Mouse (Mus musculus): ENCODE results near the gene D10Wsu102e. TPM values are rescaled to one million over a fixed set of nuclear protein-coding genes. Genes with fewer than 3 reads are reported as not detected.
A peak's percentile ranks its signal among the peaks of the same experiment; 100 is the strongest.

The D10Wsu102e gene
- total and polyA plus RNA-seq, 2 experiments = 0.13 to 0.28 TPM

- Histone ChIP-seq H3K36me3 (ENCODE audit: control insufficient read depth, insufficient read depth, low read length) (no peaks in the 10 kb centered on the region), H3K4me1 (ENCODE audit: control insufficient read depth, insufficient read depth, low read length) (peaks cover 41% of the 10 kb centered on the region), H3K27me3 (ENCODE audit: control insufficient read depth, insufficient read depth, low read length) (no peaks in the 10 kb centered on the region), H3K79me2 (ENCODE audit: control insufficient read depth, insufficient read depth, low read length) (peaks cover 4% of the 10 kb centered on the region; the same call in 1 of the 2 replicates), H3K27ac (replicated peaks; ENCODE audit: insufficient read depth, low read depth, low read length) (peak overlapping the region; percentile 24; the same call in 1 of the 2 replicates), H3K4me3 (ENCODE audit: insufficient read depth, low read depth, low read length) (no peak overlapping the region), H3K9ac (ENCODE audit: low read depth, low read length) (no peak overlapping the region)
- WGBS = 12% methylated on average over 7 of the region's 7 CpGs
- peak; percentile 98 for DNase-seq (ENCODE audit: extremely low read depth, low read depth, low spot score)
- TF ChIP-seq CTCF (IDR thresholded peaks at IDR 0.05; ENCODE audit: low read depth, low read length) (no peak), POLR2A (IDR thresholded peaks at IDR 0.05; ENCODE audit: extremely low read depth, insufficient read depth, low read length) (no peak)
Observed at GRCm38 (mm10) chr10:83322551-83323100, 37.4 kb upstream of the D10Wsu102e start.

DNA sequence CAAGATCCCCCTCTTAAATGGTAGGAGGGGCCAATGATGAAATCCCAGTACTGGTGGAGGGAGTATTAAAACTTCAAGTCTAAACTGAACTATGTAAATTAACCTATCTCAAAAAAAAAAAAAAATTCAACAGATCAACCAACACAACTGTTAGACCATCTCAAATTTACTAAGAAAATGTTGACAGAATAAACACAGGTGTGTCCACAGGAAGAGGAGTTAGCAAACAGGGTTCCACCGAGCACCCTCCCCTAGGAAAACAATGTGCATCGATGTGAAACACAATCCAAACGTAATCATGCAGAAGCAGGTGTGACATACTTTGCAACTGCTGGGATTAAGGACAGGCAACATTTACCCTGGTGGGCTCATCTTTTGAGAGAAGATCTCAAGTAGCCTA is 35.1 kb upstream of the D10Wsu102e start:
- DNase-seq (ENCODE audit: extremely low read depth, low read depth, low spot score) = peak; percentile 88
- no peak overlapping the region for H3K9ac ChIP-seq (ENCODE audit: low read depth, low read length)
- H3K27me3 ChIP-seq (ENCODE audit: control insufficient read depth, insufficient read depth, low read length) = no peaks in the 10 kb centered on the region
- H3K4me1 ChIP-seq (ENCODE audit: control insufficient read depth, insufficient read depth, low read length) = peaks cover 43% of the 10 kb centered on the region
- H3K79me2 ChIP-seq (ENCODE audit: control insufficient read depth, insufficient read depth, low read length) = peaks cover 4% of the 10 kb centered on the region; the same call in 1 of the 2 replicates
- 24% methylated on average over 3 of the region's 3 CpGs for WGBS
- 0 out of 2 replicates have a peak overlapping the region, but pooled peaks have one; percentile 35 for H3K27ac ChIP-seq (replicated peaks; ENCODE audit: insufficient read depth, low read depth, low read length)
- TF ChIP-seq POLR2A (IDR thresholded peaks at IDR 0.05; ENCODE audit: extremely low read depth, insufficient read depth, low read length) = no peak
- no peak for TF ChIP-seq CTCF (IDR thresholded peaks at IDR 0.05; ENCODE audit: low read depth, low read length)
- H3K36me3 ChIP-seq (ENCODE audit: control insufficient read depth, insufficient read depth, low read length) = no peaks in the 10 kb centered on the region
- H3K4me3 ChIP-seq (ENCODE audit: insufficient read depth, low read depth, low read length) = no peak overlapping the region

DNA sequence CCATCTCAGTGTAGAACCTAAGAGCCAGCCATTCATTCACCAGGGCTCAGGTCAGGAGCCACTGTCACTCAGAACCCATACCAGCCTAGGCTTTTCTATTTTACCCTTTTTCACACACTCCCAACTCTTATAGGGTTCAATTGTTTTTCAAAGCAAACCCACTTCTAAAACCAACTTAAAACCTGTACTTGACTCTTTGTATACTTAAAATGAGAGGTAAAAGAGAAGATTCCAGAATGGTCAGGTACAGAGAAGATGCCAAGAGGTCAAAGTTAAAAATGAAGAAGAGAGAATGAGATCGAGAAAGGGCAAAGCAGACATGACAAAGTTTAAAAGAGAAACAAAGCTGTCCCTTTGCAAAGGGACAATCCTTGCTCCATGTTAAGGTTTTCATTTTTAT is 34.1 kb upstream of the D10Wsu102e start:
- TF ChIP-seq POLR2A (IDR thresholded peaks at IDR 0.05; ENCODE audit: extremely low read depth, insufficient read depth, low read length) (no peak), CTCF (IDR thresholded peaks at IDR 0.05; ENCODE audit: low read depth, low read length) (no peak)
- Histone ChIP-seq H3K27ac (replicated peaks; ENCODE audit: insufficient read depth, low read depth, low read length) (no peak overlapping the region), H3K27me3 (ENCODE audit: control insufficient read depth, insufficient read depth, low read length) (no peaks in the 10 kb centered on the region), H3K79me2 (ENCODE audit: control insufficient read depth, insufficient read depth, low read length) (peaks cover 4% of the 10 kb centered on the region; the same call in 1 of the 2 replicates), H3K36me3 (ENCODE audit: control insufficient read depth, insufficient read depth, low read length) (no peaks in the 10 kb centered on the region), H3K4me1 (ENCODE audit: control insufficient read depth, insufficient read depth, low read length) (peaks cover 39% of the 10 kb centered on the region), H3K4me3 (ENCODE audit: insufficient read depth, low read depth, low read length) (no peak overlapping the region), H3K9ac (ENCODE audit: low read depth, low read length) (no peak overlapping the region)
- 30% methylated on average over 1 of the region's 1 CpGs for WGBS
- DNase-seq (ENCODE audit: extremely low read depth, low read depth, low spot score) = peak; percentile 50

- DNase-seq (ENCODE audit: extremely low read depth, low read depth, low spot score) = peak; percentile 98
- peak overlapping the region; percentile 78 for H3K27ac ChIP-seq (replicated peaks; ENCODE audit: insufficient read depth, low read depth, low read length)
- H3K79me2 ChIP-seq (ENCODE audit: control insufficient read depth, insufficient read depth, low read length) = peaks cover 4% of the 10 kb centered on the region; the same call in 1 of the 2 replicates
- TF ChIP-seq POLR2A (IDR thresholded peaks at IDR 0.05; ENCODE audit: extremely low read depth, insufficient read depth, low read length) (no peak), CTCF (IDR thresholded peaks at IDR 0.05; ENCODE audit: low read depth, low read length) (no peak)
- H3K4me1 ChIP-seq (ENCODE audit: control insufficient read depth, insufficient read depth, low read length) = peaks cover 33% of the 10 kb centered on the region
- H3K27me3 ChIP-seq (ENCODE audit: control insufficient read depth, insufficient read depth, low read length) = no peaks in the 10 kb centered on the region
- H3K4me3 ChIP-seq (ENCODE audit: insufficient read depth, low read depth, low read length) = peak overlapping the region; percentile 48
- H3K36me3 ChIP-seq (ENCODE audit: control insufficient read depth, insufficient read depth, low read length) = no peaks in the 10 kb centered on the region
- WGBS = 26% methylated on average over 14 of the region's 14 CpGs
- peak overlapping the region; percentile 47 for H3K9ac ChIP-seq (ENCODE audit: low read depth, low read length)
Observed at GRCm38 (mm10) chr10:83326648-83327285, 33.3 kb upstream of the D10Wsu102e start.

DNA sequence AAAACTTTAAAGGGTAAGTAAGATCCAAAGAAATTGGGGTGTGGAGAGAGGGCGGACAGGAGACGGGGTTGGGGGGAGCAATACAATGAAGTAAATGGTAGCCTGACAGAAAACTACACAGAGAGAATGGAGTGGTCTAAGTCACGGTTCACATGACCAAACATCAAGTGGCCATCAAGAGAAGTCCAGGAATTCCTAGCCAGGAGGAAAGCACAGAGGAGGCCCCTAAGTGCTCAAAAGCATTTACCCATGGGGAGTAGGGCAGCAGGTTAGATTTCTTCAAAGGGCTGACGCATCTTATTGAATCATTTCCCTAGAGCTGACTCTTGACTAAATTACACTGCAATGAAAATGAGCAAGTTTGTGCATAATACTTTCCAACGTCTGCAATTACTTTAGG is 31.2 kb upstream of the D10Wsu102e start:
- no peak for TF ChIP-seq POLR2A (IDR thresholded peaks at IDR 0.05; ENCODE audit: extremely low read depth, insufficient read depth, low read length)
- TF ChIP-seq CTCF (IDR thresholded peaks at IDR 0.05; ENCODE audit: low read depth, low read length) = no peak
- Histone ChIP-seq H3K9ac (ENCODE audit: low read depth, low read length) (no peak overlapping the region), H3K36me3 (ENCODE audit: control insufficient read depth, insufficient read depth, low read length) (no peaks in the 10 kb centered on the region), H3K27ac (replicated peaks; ENCODE audit: insufficient read depth, low read depth, low read length) (no peak overlapping the region), H3K4me1 (ENCODE audit: control insufficient read depth, insufficient read depth, low read length) (peaks cover 23% of the 10 kb centered on the region), H3K4me3 (ENCODE audit: insufficient read depth, low read depth, low read length) (no peak overlapping the region), H3K27me3 (ENCODE audit: control insufficient read depth, insufficient read depth, low read length) (no peaks in the 10 kb centered on the region), H3K79me2 (ENCODE audit: control insufficient read depth, insufficient read depth, low read length) (no peaks in the 10 kb centered on the region)
- DNase-seq (ENCODE audit: extremely low read depth, low read depth, low spot score) = no peak
- 94% methylated on average over 5 of the region's 5 CpGs for WGBS

- Histone ChIP-seq H3K79me2 (ENCODE audit: control insufficient read depth, insufficient read depth, low read length) (peaks cover 2% of the 10 kb centered on the region; the same call in 1 of the 2 replicates), H3K9ac (ENCODE audit: low read depth, low read length) (no peak overlapping the region), H3K27me3 (ENCODE audit: control insufficient read depth, insufficient read depth, low read length) (no peaks in the 10 kb centered on the region), H3K4me1 (ENCODE audit: control insufficient read depth, insufficient read depth, low read length) (peaks cover 12% of the 10 kb centered on the region), H3K36me3 (ENCODE audit: control insufficient read depth, insufficient read depth, low read length) (no peaks in the 10 kb centered on the region), H3K27ac (replicated peaks; ENCODE audit: insufficient read depth, low read depth, low read length) (no peak overlapping the region), H3K4me3 (ENCODE audit: insufficient read depth, low read depth, low read length) (no peak overlapping the region)
- TF ChIP-seq CTCF (IDR thresholded peaks at IDR 0.05; ENCODE audit: low read depth, low read length) (no peak), POLR2A (IDR thresholded peaks at IDR 0.05; ENCODE audit: extremely low read depth, insufficient read depth, low read length) (no peak)
- WGBS = 84% methylated on average over 6 of the region's 6 CpGs
- DNase-seq (ENCODE audit: extremely low read depth, low read depth, low spot score) = no peak
Observed at GRCm38 (mm10) chr10:83330336-83330735, 29.7 kb upstream of the D10Wsu102e start.

Data from liver, adult 2 months (tissue).